Mouse (Mus musculus) E14TG2a.4 (cell line): ENCODE measurements around the gene Vsnl1.

Experiments
- H3K27me3 ChIP-seq: 2 replicates; pipeline ENCODE4 v1.6.1; 2014; ENCODE audit warnings: low read length, control low read depth; ENCODE audit not compliant: insufficient read depth
- H3K36me3 ChIP-seq: 2 replicates; pipeline ENCODE4 v1.6.1; 2014; ENCODE audit warnings: low read length, control low read depth; ENCODE audit not compliant: insufficient read depth
- H3K4me1 ChIP-seq: replicated peaks from 2 replicates; pipeline ENCODE4 v1.6.1; 2014; ENCODE audit warnings: low read depth, low read length, control low read depth
- H3K4me3 ChIP-seq: replicated peaks from 2 replicates; pipeline ENCODE4 v1.5.1; 2014; ENCODE audit warnings: mild to moderate bottlenecking, low read length
- H3K9me3 ChIP-seq: 2 replicates; pipeline ENCODE4 v1.6.1; 2014; ENCODE audit warnings: low read length, control low read depth
- CTCF ChIP-seq: conservative IDR thresholded peaks from 2 replicates; pipeline ENCODE4 v1.5.1; 2014; ENCODE audit warnings: low read length
- NANOG ChIP-seq: IDR thresholded peaks from 2 replicates; pipeline ENCODE4 v1.6.1; 2014; ENCODE audit warnings: borderline replicate concordance, low read length, mixed read lengths
- POU5F1 ChIP-seq: IDR thresholded peaks from 2 replicates; pipeline ENCODE4 v1.6.1; 2014; ENCODE audit warnings: low read length, borderline replicate concordance

Vsnl1 gene

DNA sequence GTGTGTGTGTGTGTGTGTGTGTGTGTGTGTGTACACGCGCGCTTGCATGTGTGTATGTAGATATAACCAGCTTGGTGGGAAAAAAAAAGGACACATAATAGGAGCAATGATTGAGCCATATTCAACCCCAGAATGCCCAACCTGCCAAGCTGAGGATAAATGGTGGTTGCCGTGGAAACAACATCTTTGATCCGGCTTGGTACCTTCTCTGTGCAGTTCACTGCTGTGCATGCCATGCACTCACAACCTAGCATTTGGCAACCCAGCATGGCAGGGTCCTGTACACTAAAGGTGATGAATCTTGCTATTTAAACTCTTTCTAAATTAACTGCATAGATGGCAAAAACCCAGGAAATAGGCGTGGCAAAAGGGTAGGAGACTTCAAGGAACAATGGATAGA lies 74.0 kb downstream of the Vsnl1 start:
- Histone ChIP-seq H3K4me3 (no peak overlapping the region), H3K4me1 (no peaks in the 10 kb centered on the region), H3K36me3 (no peaks in the 10 kb centered on the region), H3K27me3 (no peaks in the 10 kb centered on the region; the same call in 1 of the 2 replicates), H3K9me3 (no peaks in the 10 kb centered on the region)
- no peak for TF ChIP-seq CTCF

DNA sequence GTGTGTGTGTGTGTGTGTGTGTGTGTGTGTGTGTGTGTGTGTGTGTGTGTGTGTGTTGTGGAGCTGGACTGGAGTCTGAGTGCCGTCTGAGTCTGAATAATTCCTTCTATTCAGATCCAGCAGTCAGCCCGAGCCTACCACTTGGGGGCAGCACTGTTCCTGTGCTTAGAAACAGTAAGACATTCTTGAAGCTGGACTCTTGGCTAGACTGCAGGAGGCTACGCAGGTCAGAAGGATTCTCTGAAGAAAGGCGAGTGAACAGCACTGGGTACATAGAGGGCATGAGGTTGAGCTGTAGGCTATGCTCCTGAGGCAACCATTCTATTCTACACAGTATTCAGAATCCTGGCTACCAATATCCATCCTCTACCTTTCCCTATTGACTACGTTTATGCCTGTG lies 85.5 kb downstream of the Vsnl1 start:
- no peaks in the 10 kb centered on the region for H3K36me3 ChIP-seq
- H3K4me3 ChIP-seq, result no peak overlapping the region
- H3K27me3 ChIP-seq, result no peaks in the 10 kb centered on the region
- TF ChIP-seq NANOG (no peak), POU5F1 (no peak), CTCF (peak; percentile 66)
- H3K4me1 ChIP-seq, result no peaks in the 10 kb centered on the region
- no peaks in the 10 kb centered on the region for H3K9me3 ChIP-seq

DNA sequence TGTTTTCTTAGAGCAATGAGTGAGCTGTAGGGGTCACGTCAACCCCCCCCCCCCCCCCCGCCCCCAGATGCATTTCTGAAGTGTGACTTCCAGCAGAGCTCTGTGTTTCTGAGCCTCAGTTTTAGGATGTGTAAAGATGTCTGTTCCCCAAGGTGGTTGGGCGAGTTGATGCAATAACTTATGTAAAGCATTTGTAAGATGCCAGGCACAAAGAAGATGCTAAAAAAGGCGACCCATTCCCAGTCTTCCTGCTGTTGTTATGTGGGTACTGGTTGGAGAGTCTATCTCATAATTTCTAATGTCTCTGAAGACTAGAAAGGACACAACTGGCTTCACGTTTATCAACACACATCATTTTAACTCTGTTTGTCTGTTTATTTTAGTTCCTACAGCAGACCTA lies 86.5 kb downstream of the Vsnl1 start:
- Histone ChIP-seq H3K4me3 (no peak overlapping the region), H3K36me3 (no peaks in the 10 kb centered on the region), H3K4me1 (no peaks in the 10 kb centered on the region), H3K9me3 (no peaks in the 10 kb centered on the region), H3K27me3 (no peaks in the 10 kb centered on the region)
- TF ChIP-seq POU5F1, result no peak
- TF ChIP-seq CTCF, result no peak
- TF ChIP-seq NANOG, result no peak

DNA sequence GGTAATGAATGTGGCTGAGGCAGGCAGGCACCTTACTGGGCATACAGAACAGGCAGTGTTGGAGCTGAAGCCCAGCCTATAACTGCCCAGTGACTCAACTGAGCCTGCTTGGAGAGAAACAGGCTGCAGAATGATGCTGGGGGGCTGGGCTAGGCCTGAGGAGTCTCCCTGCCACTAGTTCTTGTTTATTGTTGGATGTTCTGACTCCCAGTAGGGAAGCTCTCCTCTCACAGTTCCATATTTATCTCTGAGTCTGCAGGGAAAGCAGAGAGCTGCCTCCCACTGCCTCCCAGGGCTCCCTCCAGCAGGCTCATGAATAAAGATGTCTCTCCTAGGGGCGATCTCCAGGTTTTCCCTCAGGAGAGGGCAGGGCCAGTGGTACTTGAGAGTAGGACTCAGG lies 88.0 kb downstream of the Vsnl1 start:
- Histone ChIP-seq H3K4me3 (no peak overlapping the region), H3K4me1 (no peaks in the 10 kb centered on the region), H3K36me3 (no peaks in the 10 kb centered on the region), H3K9me3 (no peaks in the 10 kb centered on the region), H3K27me3 (no peaks in the 10 kb centered on the region)
- no peak for TF ChIP-seq CTCF

DNA sequence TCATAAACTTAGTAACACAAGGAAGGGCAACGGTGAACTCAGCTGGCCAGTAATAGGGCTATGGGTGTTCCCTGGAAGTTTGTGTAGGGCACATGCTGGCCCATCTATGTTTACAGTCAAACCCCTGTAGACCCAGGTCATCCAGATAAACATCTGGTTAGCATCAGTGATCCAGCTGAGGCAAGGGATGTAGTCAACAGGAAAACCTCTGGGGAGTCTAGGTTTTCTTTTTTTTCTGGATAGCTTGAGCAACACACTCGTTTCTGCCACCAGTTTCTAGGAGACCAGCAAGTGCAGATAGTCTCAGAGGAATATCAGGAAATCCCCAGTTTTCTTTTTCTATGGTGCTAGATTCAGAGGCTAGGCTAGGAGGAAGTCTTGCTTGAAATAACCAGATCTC lies 90.5 kb downstream of the Vsnl1 start:
- no peak for TF ChIP-seq CTCF
- no peaks in the 10 kb centered on the region for H3K9me3 ChIP-seq

DNA sequence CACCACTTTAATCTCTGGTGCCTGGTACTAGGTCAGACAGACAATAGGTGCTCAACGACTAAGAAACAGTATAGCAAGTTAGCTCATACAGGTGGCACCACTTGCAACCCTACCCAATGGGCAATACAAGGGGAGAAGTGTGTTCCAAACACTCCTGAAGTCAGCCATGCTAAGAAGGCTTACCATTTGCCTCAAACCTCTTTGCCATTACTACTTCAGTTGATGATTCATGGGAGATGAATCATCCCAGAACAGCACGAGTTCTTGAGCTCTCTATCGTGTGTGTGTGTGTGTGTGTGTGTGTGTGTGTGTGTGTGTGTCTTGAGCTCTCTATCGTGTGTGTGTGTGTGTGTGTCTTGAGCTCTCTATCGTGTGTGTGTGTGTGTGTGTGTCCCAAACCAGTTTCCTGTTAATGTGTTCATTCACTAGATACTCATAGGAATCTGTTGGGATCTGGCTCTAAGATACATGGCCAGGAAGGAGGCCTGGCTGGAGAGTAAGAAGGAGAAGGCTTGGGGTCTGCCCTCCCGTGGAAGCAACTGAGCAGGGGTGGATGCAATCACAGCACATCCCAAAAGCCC lies 94.3 kb downstream of the Vsnl1 start:
- TF ChIP-seq NANOG (no peak), CTCF (no peak), POU5F1 (no peak)
- no peaks in the 10 kb centered on the region for H3K36me3 ChIP-seq
- no peaks in the 10 kb centered on the region for H3K27me3 ChIP-seq
- no peak overlapping the region for H3K4me3 ChIP-seq
- H3K9me3 ChIP-seq, result no peaks in the 10 kb centered on the region
- 0 out of 2 replicates have a peak, but pooled peaks cover 2% of the 10 kb centered on the region for H3K4me1 ChIP-seq

More for the DNA sequence above, 90.5 kb downstream of the Vsnl1 start:
- Histone ChIP-seq H3K27me3 (no peaks in the 10 kb centered on the region), H3K36me3 (no peaks in the 10 kb centered on the region), H3K4me1 (no peaks in the 10 kb centered on the region), H3K4me3 (no peak overlapping the region)

DNA sequence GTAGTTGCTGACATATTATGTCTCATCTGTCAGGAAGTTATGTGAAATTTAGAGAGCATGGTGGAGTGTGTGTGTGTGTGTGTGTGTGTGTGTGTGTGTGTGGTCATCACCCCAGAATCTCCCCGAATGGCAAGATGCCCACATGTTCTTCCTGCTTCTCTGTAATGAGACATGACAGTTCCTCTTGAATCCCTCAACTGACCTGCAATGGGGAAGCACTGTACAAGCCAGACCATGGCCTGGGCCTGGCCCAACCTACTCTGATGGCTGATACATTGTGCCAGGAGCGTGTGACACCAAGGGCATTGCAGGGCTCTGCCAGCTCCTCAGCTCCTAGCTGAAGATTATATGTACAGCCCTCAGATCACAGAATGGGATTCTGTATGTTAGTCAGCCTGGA lies 98.2 kb downstream of the Vsnl1 start:
- Histone ChIP-seq H3K27me3 (no peaks in the 10 kb centered on the region), H3K4me3 (no peak overlapping the region), H3K4me1 (0 out of 2 replicates have a peak, but pooled peaks cover 2% of the 10 kb centered on the region), H3K36me3 (no peaks in the 10 kb centered on the region), H3K9me3 (no peaks in the 10 kb centered on the region)
- TF ChIP-seq CTCF, result no peak
- no peak for TF ChIP-seq NANOG
- TF ChIP-seq POU5F1, result no peak

DNA sequence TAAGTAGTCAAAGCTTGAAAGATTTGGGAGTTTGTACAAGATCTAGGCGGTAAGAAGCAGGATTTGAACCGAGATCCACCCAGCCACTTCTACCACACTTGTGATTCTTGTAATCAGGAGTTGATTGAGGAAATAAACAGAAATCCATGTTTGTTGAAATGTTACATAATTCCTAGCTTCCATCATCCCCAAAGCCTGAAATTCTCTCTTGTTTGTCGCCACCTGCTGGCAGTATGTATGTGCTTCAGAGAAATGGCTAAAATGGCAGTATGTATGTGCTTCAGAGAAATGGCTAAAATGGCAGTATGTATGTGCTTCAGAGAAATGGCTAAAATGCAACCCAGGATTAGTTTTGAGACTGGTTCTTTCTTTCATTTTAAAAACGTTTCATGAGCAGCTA lies 99.6 kb downstream of the Vsnl1 start:
- H3K27me3 ChIP-seq, result no peaks in the 10 kb centered on the region
- H3K9me3 ChIP-seq, result no peaks in the 10 kb centered on the region
- H3K4me3 ChIP-seq, result no peak overlapping the region
- H3K4me1 ChIP-seq, result 0 out of 2 replicates have a peak, but pooled peaks cover 2% of the 10 kb centered on the region
- no peaks in the 10 kb centered on the region for H3K36me3 ChIP-seq
- TF ChIP-seq NANOG, result no peak
- TF ChIP-seq CTCF, result peak; percentile 71

DNA sequence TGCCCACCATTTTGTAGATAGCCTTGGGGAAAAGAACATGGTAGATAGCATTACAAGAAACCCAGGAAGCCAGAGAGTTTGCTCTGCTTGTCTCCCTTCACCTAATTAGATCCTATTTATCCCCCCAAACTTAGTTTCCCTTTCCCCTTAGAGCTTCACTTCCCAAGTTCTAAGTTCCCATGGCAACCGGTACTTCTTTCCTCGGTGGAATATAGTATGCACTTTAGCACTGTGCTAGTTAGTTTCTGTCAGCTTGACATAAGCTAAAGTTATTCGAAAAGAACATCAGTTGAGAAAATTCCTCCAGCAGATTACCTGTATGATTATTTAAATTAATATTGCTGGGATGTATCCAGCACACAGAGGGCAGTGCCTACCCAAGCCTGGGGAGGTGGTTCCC lies 109.9 kb downstream of the Vsnl1 start:
- Histone ChIP-seq H3K36me3 (no peaks in the 10 kb centered on the region), H3K4me1 (no peaks in the 10 kb centered on the region), H3K4me3 (no peak overlapping the region), H3K9me3 (no peaks in the 10 kb centered on the region), H3K27me3 (peaks cover 5% of the 10 kb centered on the region; the same call in 1 of the 2 replicates)
- TF ChIP-seq NANOG (no peak), POU5F1 (no peak), CTCF (no peak)
